Mouse (Mus musculus): ENCODE results near the gene A630001G21Rik.
"Not testable (repeated sequence)": the region's sequence is repeated elsewhere in the genome, so short reads cannot be mapped to it uniquely, and the experiment has no call there.

Gene A630001G21Rik

DNA sequence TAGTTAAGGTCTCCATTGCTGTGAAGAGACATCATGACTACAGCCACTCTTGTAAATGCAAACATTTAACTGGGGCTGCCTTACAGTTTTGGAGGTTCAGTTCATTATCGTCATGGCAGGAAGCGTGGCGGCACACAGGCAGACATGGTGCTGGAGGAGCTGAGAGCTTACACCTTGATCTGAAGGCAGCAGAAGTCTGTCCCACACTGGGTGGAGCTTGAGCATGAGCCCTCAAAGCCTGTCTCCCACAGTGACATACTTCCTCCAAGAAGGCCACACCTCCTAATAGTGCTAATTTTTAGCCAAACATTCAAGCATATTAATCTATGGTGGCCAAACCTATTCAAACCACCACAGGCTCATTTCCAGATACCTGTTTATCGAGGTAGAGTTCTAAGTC, at the start of gene A630001G21Rik:
A630001G21Rik (minus strand) TSS at position 208 of the 400 bp plus-strand sequence.
- no peak for DNase-seq (ENCODE audit: low read depth)

GRCm38 (mm10) chr1:85827166-85827565, 48.7 kb upstream of the A630001G21Rik start:
- DNase-seq (ENCODE audit: low read depth): no peak

- no peak for DNase-seq (ENCODE audit: low read depth)
These were observed 46.5 kb upstream of the A630001G21Rik start for GRCm38 (mm10) chr1:85824905-85825304.

DNA sequence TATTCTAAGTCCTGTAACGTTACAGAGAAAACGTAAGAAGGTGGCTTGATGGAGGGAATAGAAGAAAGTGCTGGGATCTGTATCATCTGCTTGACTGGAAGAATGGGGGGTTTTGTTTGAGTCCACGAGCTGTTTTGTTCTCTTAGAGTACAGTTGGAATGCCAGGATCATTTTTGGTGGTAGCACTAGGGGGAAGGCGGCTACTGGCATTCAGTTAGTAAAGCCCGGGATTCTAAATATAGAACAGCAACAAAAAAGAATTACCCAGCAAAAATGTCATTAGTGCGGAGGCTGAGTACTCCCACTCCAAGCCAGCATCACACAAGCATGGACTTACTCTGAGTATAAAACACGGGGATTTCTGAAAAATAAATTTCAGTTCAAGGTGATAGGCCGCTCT, 43.8 kb upstream of the A630001G21Rik start:
- no peak for DNase-seq (ENCODE audit: low read depth)

DNA sequence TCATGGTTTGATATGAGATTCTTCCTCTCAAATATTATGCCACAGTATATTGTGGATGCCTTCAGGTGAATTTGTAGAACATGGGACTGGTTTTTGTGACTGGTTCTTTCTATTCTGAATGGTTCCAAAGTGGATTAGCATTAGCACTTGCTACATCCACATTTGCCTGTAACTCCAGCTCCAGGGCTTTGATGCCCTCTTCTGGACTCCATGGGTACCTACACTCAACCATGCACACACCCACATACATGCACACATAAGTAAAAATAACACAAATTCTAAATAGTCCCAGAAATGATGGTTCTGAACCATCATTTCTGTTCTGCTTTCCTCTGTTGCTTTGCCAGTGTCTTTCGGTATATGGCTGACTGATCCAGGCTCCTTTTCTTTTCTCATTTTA, 41.3 kb upstream of the A630001G21Rik start:
- DNase-seq (ENCODE audit: low read depth): no peak

DNA sequence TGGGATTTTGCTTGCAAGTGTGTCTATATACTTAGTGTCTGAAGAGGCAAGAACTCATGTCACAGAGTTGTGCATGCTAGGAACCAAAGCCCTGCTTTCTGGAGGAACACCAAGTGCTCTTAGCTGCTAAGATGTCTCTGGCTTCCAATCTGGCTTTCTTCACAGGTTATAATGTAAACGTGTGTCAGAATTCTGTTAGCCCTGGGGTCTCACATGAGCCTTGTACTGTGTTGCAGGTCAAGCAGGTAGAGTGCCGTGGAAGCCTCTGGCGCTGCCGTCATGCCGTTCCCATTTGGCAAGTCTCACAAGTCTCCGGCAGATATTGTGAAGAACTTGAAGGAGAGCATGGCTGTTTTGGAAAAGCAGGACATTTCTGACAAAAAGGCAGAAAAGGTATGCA, 39.7 kb upstream of the A630001G21Rik start:
- DNase-seq (ENCODE audit: low read depth): no peak

DNA sequence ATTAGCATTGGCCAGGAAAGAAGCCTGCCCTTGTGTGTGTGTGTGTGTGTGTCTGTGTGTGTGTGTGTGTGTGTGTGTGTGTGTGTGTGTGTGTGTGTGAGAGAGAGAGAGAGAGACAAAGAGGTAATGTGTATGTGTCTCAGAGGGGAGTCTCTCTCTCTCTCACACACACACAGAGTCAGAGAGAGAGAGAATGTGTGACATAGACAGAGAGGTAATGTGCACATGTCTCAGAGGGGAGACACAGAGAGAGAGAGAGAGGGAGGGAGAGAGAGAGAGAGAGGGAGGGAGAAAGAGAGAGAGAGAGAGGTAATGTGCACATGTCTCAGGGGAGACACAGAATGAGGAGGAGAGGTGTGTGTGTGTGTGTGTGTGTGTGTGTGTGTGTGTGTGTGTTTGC, 35.8 kb upstream of the A630001G21Rik start:
- DNase-seq (ENCODE audit: low read depth): not testable (repeated sequence)

DNA sequence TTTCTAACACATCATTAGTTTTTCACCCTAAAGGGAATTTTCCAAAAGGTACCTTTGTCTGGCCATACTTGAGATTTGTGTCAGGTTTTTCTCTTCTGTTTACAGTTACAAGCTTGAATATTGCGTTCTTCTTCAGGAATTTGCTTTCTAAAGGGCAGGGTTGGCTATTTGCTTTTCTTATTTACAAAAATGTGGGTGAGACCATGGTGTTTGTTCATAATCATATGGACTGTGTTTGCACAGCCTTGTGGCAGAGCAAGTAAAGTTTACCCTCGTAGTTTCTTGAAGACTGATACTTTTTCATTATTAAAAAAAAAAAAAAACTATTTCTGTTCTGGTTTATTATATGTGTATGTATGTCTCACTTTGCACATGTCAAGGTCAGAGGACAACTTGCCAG, 32.3 kb upstream of the A630001G21Rik start:
- DNase-seq (ENCODE audit: low read depth): no peak

DNA sequence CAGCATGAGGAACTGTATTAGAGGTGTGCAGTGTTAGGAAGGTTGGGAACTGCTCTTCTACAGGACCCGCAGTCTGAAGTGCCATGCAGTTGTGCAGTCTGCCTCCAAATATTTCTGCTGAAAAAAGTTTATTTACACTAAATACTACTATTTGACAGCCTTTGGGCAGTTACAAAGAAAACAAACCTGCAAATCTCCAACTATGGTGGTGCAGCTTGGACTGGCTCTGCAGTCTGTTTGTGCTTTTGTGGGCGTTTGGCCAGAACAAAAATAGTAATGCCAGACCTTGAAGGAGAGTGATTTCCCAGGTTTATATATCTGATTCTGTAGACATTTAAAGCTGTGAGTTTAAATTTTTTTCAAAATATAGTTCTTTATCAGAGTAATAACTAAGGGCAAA, 31.9 kb upstream of the A630001G21Rik start:
- DNase-seq (ENCODE audit: low read depth): peak; percentile 46

- DNase-seq (ENCODE audit: low read depth): no peak
These were observed 30.8 kb upstream of the A630001G21Rik start for GRCm38 (mm10) chr1:85809256-85809655.

GRCm38 (mm10) chr1:85804551-85804950, 26.1 kb upstream of the A630001G21Rik start:
- DNase-seq (ENCODE audit: low read depth): no peak

- DNase-seq (ENCODE audit: low read depth): no peak
These were observed 24.1 kb upstream of the A630001G21Rik start for GRCm38 (mm10) chr1:85802517-85802916.

- no peak for DNase-seq (ENCODE audit: low read depth)
These were observed 21.3 kb upstream of the A630001G21Rik start for GRCm38 (mm10) chr1:85799776-85800175.

GRCm38 (mm10) chr1:85795196-85795595, 16.8 kb upstream of the A630001G21Rik start:
- no peak for DNase-seq (ENCODE audit: low read depth)

GRCm38 (mm10) chr1:85794106-85794771, 15.8 kb upstream of the A630001G21Rik start:
- peak; percentile 57 for DNase-seq (ENCODE audit: low read depth)

DNA sequence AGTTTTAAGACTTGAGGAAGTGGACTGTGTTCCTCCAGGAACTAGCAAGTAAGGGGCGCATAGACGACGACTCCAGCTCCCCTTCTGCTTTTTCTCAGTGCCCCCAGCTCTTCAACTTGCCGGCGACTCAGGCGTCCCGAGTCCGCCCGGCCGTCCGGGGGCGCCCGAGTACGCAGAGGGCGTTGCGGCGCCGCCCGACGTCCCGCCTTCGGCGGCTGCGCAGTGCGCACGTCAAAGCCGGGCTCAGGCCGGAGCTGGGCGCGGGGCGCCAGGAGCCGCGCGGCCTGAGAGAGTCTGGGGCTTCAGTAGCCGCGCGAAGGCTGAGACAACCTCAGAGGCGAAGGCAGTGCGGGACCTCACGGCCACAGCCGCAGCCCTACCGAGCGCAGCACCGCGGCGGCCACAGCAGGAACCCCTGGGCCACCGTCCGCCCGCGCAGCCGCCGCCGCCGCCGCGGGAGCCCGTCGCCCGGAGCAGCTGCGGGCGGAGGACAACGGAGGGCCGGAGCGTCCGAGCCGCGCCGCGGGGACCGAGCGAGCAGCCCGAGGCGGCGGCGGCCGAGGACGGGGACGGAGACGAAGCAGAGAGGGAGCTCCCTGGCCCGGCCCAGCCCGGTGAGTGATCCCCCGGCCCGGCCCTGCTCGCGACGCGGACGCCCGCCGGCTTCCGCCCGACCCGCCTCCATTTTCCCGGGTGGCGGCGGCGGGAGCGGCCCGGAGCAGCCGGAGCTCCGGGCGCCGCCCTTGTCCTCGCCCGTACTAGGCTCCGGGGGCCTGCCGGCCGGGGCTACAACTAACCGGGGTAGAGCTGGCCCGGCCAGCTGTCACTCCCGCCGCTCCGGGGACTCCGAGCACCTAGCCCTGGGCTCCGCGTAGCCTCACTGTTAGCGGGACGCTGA, 15.0 kb upstream of the A630001G21Rik start, which contains the start of gene Cab39:
Cab39 (plus strand) TSS at position 234 of the 898 bp plus-strand sequence.
- peak; percentile 95 for DNase-seq (ENCODE audit: low read depth)

- no peak for DNase-seq (ENCODE audit: low read depth)
These were observed 13.0 kb upstream of the A630001G21Rik start for GRCm38 (mm10) chr1:85791476-85791875.

GRCm38 (mm10) chr1:85790565-85790964, 12.1 kb upstream of the A630001G21Rik start:
- DNase-seq (ENCODE audit: low read depth): no peak

- DNase-seq (ENCODE audit: low read depth): no peak
These were observed 1.2 kb upstream of the A630001G21Rik start for GRCm38 (mm10) chr1:85779428-85780180.

DNA sequence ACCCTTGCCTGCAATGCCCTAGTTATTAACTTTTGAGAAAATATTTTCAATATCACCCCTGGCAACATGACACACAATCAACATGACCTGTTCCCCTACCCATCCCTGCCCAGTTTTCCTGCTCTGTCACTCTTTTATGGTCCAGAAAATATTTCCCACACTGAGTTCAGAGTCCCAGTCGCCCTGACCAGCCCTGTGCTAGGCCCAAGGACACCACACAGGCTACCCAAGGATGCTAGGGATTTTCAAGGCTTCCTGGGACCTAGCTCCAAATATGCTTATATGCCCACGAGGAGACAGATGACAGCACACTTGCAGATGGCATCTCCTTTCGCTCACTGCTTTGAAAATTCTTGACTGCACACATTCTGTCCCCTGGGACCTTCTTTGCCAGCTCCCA, 569 bp upstream of the A630001G21Rik start:
- no peak for DNase-seq (ENCODE audit: low read depth)

DNA sequence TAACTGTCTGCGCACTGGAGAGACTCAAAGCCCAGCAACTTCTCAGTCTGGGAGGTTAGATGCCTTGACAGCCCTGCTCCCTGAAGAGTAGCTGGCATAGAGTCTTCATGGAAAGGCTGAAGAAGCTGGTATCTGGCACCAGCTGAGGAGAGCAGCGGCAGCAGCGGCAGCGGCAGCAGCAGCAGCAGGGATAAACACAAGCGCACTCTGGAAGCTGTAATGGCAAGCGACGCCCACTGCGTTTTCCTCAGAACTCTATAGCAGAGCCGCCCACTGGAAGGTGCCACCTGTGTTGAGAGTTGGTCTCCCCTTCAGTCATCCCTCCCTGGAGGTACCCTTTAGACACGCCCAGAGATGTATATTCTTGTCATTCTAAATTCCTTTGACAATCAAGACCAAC, 2.3 kb downstream of the A630001G21Rik start:
- no peak for DNase-seq (ENCODE audit: low read depth)

DNA sequence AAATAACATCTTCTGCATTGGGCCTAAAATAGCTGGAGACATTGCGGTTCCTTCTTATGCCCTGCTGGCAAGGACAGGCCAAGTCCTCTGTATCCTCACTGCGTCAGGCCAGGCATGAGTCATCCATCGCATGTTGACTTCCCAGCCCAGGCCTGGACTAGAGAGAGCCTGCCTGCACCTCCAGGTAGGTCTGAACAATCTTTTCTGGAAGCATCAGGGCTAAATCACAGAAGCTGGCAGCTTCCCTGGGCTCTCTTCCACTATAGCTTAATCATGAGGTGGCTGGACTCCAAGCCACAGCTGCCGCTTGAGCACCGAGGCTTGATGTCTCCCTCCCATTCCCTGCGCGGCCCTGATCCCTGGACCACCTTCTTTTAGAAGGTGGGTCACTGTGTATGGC, 3.3 kb downstream of the A630001G21Rik start:
- no peak for DNase-seq (ENCODE audit: low read depth)
